Mouse (Mus musculus): Measurements from ENCODE around the gene Nsd1.
A peak's percentile ranks its signal among the peaks of the same experiment; 100 is the strongest.

The Nsd1 gene

GRCm38 (mm10) chr13:55329683-55330566 is 120.3 kb downstream of the Nsd1 start, which contains the start of gene Mxd3:
Gene Mxd3 (minus strand): TSS chr13:55329823.
- DNase-seq (ENCODE audit: low spot score) = peak; percentile 66

GRCm38 (mm10) chr13:55330567-55331400 is 121.2 kb downstream of the Nsd1 start:
- no peak for DNase-seq (ENCODE audit: low spot score)

DNA sequence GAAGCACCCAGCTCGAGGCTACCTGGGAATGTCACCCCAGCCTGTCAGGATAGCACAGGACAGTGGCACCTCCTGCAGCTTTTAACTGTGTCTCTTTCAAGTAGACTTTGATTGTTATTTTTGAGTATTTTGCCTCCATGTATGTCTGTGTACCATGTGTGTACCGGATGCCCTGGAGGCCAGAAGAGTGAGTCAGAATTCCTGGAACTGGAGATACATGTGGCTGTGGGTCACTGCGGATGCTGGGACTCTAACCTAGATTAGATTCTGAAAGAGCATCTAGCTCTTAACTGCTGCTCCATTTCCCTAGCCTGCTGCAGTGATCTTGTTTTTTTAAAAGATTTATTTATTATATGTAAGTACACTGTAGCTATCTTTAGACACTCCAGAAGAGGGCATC is 122.7 kb downstream of the Nsd1 start:
- DNase-seq (ENCODE audit: low spot score) = no peak

DNA sequence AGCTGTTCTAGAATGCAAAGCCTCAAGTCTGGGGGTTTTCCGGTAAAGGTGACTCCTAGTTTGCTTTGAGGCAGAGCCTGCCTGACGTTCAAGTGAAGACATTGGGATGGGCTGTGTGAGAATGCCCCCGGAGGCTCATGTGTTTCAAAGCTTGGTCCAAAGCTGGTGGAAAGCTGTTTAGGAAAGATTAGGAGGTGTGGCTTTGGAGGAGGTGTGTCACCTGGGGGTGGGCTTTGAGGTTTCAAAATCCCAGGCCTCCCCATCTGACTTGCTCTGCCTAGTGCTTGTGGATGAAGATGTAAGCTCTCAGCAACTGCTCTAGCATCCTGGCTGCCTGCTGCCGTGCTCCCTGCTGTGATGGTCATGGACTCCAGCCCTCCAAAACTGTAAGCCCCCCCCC is 126.1 kb downstream of the Nsd1 start:
- DNase-seq (ENCODE audit: low spot score) = no peak

GRCm38 (mm10) chr13:55337341-55337975 is 127.9 kb downstream of the Nsd1 start:
- no peak for DNase-seq (ENCODE audit: low spot score)

GRCm38 (mm10) chr13:55338131-55339054 is 128.8 kb downstream of the Nsd1 start:
- DNase-seq (ENCODE audit: low spot score) = no peak

- DNase-seq (ENCODE audit: low spot score) = no peak
Observed at GRCm38 (mm10) chr13:55339259-55339658, 129.7 kb downstream of the Nsd1 start.

- DNase-seq (ENCODE audit: low spot score) = no peak
Observed at GRCm38 (mm10) chr13:55342469-55342868, 132.9 kb downstream of the Nsd1 start.

DNA sequence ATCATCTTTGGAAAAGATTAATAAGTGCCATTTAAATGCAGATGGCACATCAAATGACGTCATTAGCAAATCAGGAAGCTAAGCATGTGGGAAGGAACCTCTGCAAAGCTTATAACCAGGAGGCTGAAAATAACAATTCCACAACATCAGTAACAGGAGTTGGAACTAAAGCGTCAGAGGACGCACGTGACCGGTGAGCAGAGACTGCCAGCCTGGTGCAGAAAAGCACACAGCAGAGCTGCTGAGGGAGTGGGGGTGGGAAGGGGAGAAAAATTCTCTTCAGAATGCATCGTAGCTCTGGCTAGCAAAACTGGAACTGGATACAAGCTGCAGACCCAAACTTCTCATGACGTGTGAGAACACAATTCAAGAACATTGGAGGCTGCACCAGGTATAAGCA is 134.7 kb downstream of the Nsd1 start:
- DNase-seq (ENCODE audit: low spot score) = no peak

GRCm38 (mm10) chr13:55346745-55347144 is 137.2 kb downstream of the Nsd1 start:
- DNase-seq (ENCODE audit: low spot score) = no peak

- no peak for DNase-seq (ENCODE audit: low spot score)
Observed at GRCm38 (mm10) chr13:55361145-55361544, 151.6 kb downstream of the Nsd1 start.

GRCm38 (mm10) chr13:55361974-55362452 is 152.4 kb downstream of the Nsd1 start:
- DNase-seq (ENCODE audit: low spot score) = no peak

GRCm38 (mm10) chr13:55362453-55363060 is 153.0 kb downstream of the Nsd1 start, which contains the start of gene Lman2:
Gene Lman2 (minus strand): TSS chr13:55362783.
- peak; percentile 81 for DNase-seq (ENCODE audit: low spot score)

All from ovary, postnatal 10 days (tissue).